Mouse (Mus musculus): ENCODE data around the gene Ednra. TPM values are rescaled to one million over a fixed set of nuclear protein-coding genes. Genes with fewer than 3 reads are reported as not detected.

Gene Ednra
- polyA plus RNA-seq, 1 experiment from 2014 or later = 7.8 TPM

GRCm38 (mm10) chr8:77672036-77672435, 52.2 kb downstream of the Ednra start:
- H3K27me3 ChIP-seq = no peaks in the 10 kb centered on the region
- H3K9me3 ChIP-seq = no peaks in the 10 kb centered on the region
- no peaks in the 10 kb centered on the region for H3K36me3 ChIP-seq
- no peak overlapping the region for H3K4me2 ChIP-seq
- H3K4me3 ChIP-seq = no peak overlapping the region
- WGBS = 87% methylated on average over 4 of the region's 4 CpGs
- H3K27ac ChIP-seq (replicated peaks) = no peak overlapping the region
- H3K9ac ChIP-seq = no peak overlapping the region
- no peak for ATAC-seq (ENCODE audit: low FRiP score, low read depth)
- H3K4me1 ChIP-seq (replicated peaks) = no peaks in the 10 kb centered on the region

- Histone ChIP-seq H3K9ac (no peak overlapping the region), H3K27ac (replicated peaks) (no peak overlapping the region), H3K36me3 (no peaks in the 10 kb centered on the region), H3K4me2 (no peak overlapping the region), H3K4me3 (no peak overlapping the region), H3K27me3 (no peaks in the 10 kb centered on the region), H3K9me3 (no peaks in the 10 kb centered on the region), H3K4me1 (replicated peaks) (no peaks in the 10 kb centered on the region)
- no peak for ATAC-seq (ENCODE audit: low FRiP score, low read depth)
- 87% methylated on average over 4 of the region's 4 CpGs for WGBS
Measured at GRCm38 (mm10) chr8:77670612-77671363, 53.5 kb downstream of the Ednra start.

GRCm38 (mm10) chr8:77667916-77668315, 56.3 kb downstream of the Ednra start:
- H3K27me3 ChIP-seq = no peaks in the 10 kb centered on the region
- no peaks in the 10 kb centered on the region for H3K36me3 ChIP-seq
- no peaks in the 10 kb centered on the region for H3K4me1 ChIP-seq (replicated peaks)
- no peak overlapping the region for H3K4me3 ChIP-seq
- no peak overlapping the region for H3K9ac ChIP-seq
- no peaks in the 10 kb centered on the region for H3K9me3 ChIP-seq
- no peak for ATAC-seq (ENCODE audit: low FRiP score, low read depth)
- no peak overlapping the region for H3K27ac ChIP-seq (replicated peaks)
- WGBS = 93% methylated on average over 5 of the region's 5 CpGs
- no peak overlapping the region for H3K4me2 ChIP-seq

GRCm38 (mm10) chr8:77664901-77665300, 59.4 kb downstream of the Ednra start:
- Histone ChIP-seq H3K27me3 (no peaks in the 10 kb centered on the region), H3K9ac (no peak overlapping the region), H3K27ac (replicated peaks) (no peak overlapping the region), H3K4me2 (no peak overlapping the region), H3K9me3 (no peaks in the 10 kb centered on the region), H3K4me1 (replicated peaks) (no peaks in the 10 kb centered on the region), H3K36me3 (no peaks in the 10 kb centered on the region), H3K4me3 (no peak overlapping the region)
- 90% methylated on average over 13 of the region's 13 CpGs for WGBS
- no peak for ATAC-seq (ENCODE audit: low FRiP score, low read depth)

- no peak overlapping the region for H3K27ac ChIP-seq (replicated peaks)
- H3K4me1 ChIP-seq (replicated peaks) = no peaks in the 10 kb centered on the region
- WGBS = 79% methylated on average over 4 of the region's 4 CpGs
- no peaks in the 10 kb centered on the region for H3K9me3 ChIP-seq
- no peak overlapping the region for H3K4me3 ChIP-seq
- H3K36me3 ChIP-seq = no peaks in the 10 kb centered on the region
- H3K4me2 ChIP-seq = no peak overlapping the region
- no peaks in the 10 kb centered on the region for H3K27me3 ChIP-seq
- ATAC-seq (ENCODE audit: low FRiP score, low read depth) = no peak
- no peak overlapping the region for H3K9ac ChIP-seq
Measured at GRCm38 (mm10) chr8:77659534-77660080, 64.7 kb downstream of the Ednra start.

- no peak overlapping the region for H3K4me2 ChIP-seq
- H3K27ac ChIP-seq (replicated peaks) = no peak overlapping the region
- WGBS = 78% methylated on average over 3 of the region's 3 CpGs
- no peak overlapping the region for H3K4me3 ChIP-seq
- H3K4me1 ChIP-seq (replicated peaks) = no peaks in the 10 kb centered on the region
- no peaks in the 10 kb centered on the region for H3K36me3 ChIP-seq
- ATAC-seq (ENCODE audit: low FRiP score, low read depth) = no peak
- H3K27me3 ChIP-seq = no peaks in the 10 kb centered on the region
- no peak overlapping the region for H3K9ac ChIP-seq
- no peaks in the 10 kb centered on the region for H3K9me3 ChIP-seq
Measured at GRCm38 (mm10) chr8:77658356-77658755, 65.9 kb downstream of the Ednra start.

GRCm38 (mm10) chr8:77650646-77651190, 73.5 kb downstream of the Ednra start:
- Histone ChIP-seq H3K4me3 (no peak overlapping the region), H3K4me1 (replicated peaks) (no peaks in the 10 kb centered on the region), H3K36me3 (no peaks in the 10 kb centered on the region), H3K9ac (no peak overlapping the region), H3K27me3 (no peaks in the 10 kb centered on the region), H3K9me3 (no peaks in the 10 kb centered on the region), H3K27ac (replicated peaks) (no peak overlapping the region), H3K4me2 (no peak overlapping the region)
- 77% methylated on average over 1 of the region's 1 CpGs for WGBS
- ATAC-seq (ENCODE audit: low FRiP score, low read depth) = no peak

- WGBS = 64% methylated on average over 5 of the region's 5 CpGs
- Histone ChIP-seq H3K4me1 (replicated peaks) (no peaks in the 10 kb centered on the region), H3K27ac (replicated peaks) (no peak overlapping the region), H3K27me3 (no peaks in the 10 kb centered on the region), H3K9me3 (no peaks in the 10 kb centered on the region), H3K4me2 (no peak overlapping the region), H3K9ac (no peak overlapping the region), H3K36me3 (no peaks in the 10 kb centered on the region), H3K4me3 (no peak overlapping the region)
- ATAC-seq (ENCODE audit: low FRiP score, low read depth) = no peak
Measured at GRCm38 (mm10) chr8:77640093-77640839, 84.0 kb downstream of the Ednra start.

- Histone ChIP-seq H3K36me3 (no peaks in the 10 kb centered on the region), H3K27ac (replicated peaks) (no peak overlapping the region), H3K9ac (no peak overlapping the region), H3K9me3 (no peaks in the 10 kb centered on the region), H3K4me3 (no peak overlapping the region), H3K4me1 (replicated peaks) (no peaks in the 10 kb centered on the region), H3K4me2 (no peak overlapping the region), H3K27me3 (no peaks in the 10 kb centered on the region)
- ATAC-seq (ENCODE audit: low FRiP score, low read depth) = no peak
- 96% methylated on average over 3 of the region's 3 CpGs for WGBS
Measured at GRCm38 (mm10) chr8:77637593-77637992, 86.7 kb downstream of the Ednra start.

GRCm38 (mm10) chr8:77634035-77634434, 90.2 kb downstream of the Ednra start:
- H3K9me3 ChIP-seq = no peaks in the 10 kb centered on the region
- H3K4me1 ChIP-seq (replicated peaks) = 0 out of 2 replicates have a peak, but pooled peaks cover 4% of the 10 kb centered on the region
- H3K27me3 ChIP-seq = no peaks in the 10 kb centered on the region
- no peak overlapping the region for H3K4me3 ChIP-seq
- H3K4me2 ChIP-seq = no peak overlapping the region
- no peak for ATAC-seq (ENCODE audit: low FRiP score, low read depth)
- no peaks in the 10 kb centered on the region for H3K36me3 ChIP-seq
- WGBS = 85% methylated on average over 5 of the region's 5 CpGs
- no peak overlapping the region for H3K27ac ChIP-seq (replicated peaks)
- H3K9ac ChIP-seq = no peak overlapping the region

- ATAC-seq (ENCODE audit: low FRiP score, low read depth) = no peak
- Histone ChIP-seq H3K4me1 (replicated peaks) (0 out of 2 replicates have a peak, but pooled peaks cover 4% of the 10 kb centered on the region), H3K9ac (no peak overlapping the region), H3K27ac (replicated peaks) (no peak overlapping the region), H3K36me3 (no peaks in the 10 kb centered on the region), H3K4me2 (no peak overlapping the region), H3K4me3 (no peak overlapping the region), H3K27me3 (no peaks in the 10 kb centered on the region), H3K9me3 (no peaks in the 10 kb centered on the region)
- 94% methylated on average over 2 of the region's 2 CpGs for WGBS
Measured at GRCm38 (mm10) chr8:77633211-77633610, 91.1 kb downstream of the Ednra start.

GRCm38 (mm10) chr8:77630691-77631090, 93.6 kb downstream of the Ednra start:
- Histone ChIP-seq H3K36me3 (no peaks in the 10 kb centered on the region), H3K4me3 (no peak overlapping the region), H3K4me2 (no peak overlapping the region), H3K9ac (no peak overlapping the region), H3K9me3 (no peaks in the 10 kb centered on the region), H3K27me3 (no peaks in the 10 kb centered on the region), H3K27ac (replicated peaks) (no peak overlapping the region), H3K4me1 (replicated peaks) (0 out of 2 replicates have a peak, but pooled peaks cover 4% of the 10 kb centered on the region)
- WGBS = 43% methylated on average over 3 of the region's 3 CpGs
- no peak for ATAC-seq (ENCODE audit: low FRiP score, low read depth)
